Mouse (Mus musculus): Measurements from ENCODE around the gene Trim7.

- TF ChIP-seq CTCF (IDR thresholded peaks at IDR 0.05; ENCODE audit: control insufficient read depth, insufficient read depth, insufficient read length) (peak; percentile 51), USF1 (IDR thresholded peaks at IDR 0.05; ENCODE audit: low read depth) (no peak), CEBPB (IDR thresholded peaks at IDR 0.05; ENCODE audit: low read depth) (no peak), MAX (IDR thresholded peaks at IDR 0.05) (no peak), MYOD1 (IDR thresholded peaks at IDR 0.05; ENCODE audit: control insufficient read depth, insufficient read length, low read depth) (no peak), MYOG (IDR thresholded peaks at IDR 0.05; ENCODE audit: control insufficient read depth, extremely low read depth, insufficient read length) (no peak), FOSL1 (IDR thresholded peaks at IDR 0.05; ENCODE audit: insufficient read depth, low read length, poor library complexity, severe bottlenecking) (no peak)
Observed at GRCm38 (mm10) chr11:48788311-48789089, 37.4 kb upstream of the Trim7 start.

Measured in C2C12 (cell line).